8 mouse cellular contexts compared by ENCODE assay signal in the genomic region with DNA sequence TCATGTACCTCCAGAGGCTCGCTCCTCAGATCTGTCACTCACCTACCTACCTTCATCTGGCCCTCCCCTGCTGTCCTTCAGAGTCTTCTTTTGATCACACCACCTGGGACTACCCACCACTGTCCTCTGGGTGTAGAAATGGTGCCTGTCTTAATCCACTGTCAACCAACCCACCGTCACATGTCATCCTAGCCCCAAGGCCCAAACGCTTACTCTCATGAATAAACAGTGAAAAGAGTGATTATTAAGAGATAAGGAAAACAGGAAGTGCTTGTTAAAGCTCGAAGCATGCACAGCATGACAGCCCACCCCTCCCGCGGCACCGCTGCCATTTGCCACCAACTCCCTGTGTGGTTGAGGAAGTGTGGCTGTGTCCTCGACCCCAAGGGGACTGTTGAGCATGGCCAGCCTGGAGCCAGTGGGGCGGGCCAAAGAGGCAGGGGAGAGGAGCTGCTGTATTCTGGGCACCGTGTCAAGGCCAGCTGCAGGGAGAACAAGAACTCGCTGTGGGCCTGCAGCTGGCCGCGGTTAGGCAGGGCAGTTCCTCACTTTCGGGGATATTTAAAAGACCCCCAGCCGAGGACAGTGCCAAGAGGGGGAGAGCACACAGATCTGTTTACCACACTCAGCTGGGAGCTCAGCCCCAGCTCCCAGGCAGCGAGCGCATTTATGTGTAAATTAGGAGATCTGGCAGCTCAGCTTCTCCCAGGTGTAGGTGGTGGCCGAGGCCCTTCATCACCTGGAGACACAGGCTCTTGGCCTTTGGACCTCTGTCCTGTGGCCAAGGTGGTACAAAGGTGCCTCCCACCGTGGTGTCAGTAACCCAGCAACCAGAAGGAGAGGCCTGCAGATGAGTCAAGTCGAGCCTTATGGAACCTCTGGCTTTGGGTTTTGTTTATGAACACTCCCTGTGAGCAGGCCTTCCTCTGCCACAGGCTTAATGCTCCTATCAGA.
A peak's percentile ranks its signal among the peaks of the same experiment; 100 is the strongest.
DNase-seq lines count a peak whose midpoint lies in the region; ATAC-seq and TF ChIP-seq lines count a peak whose summit lies in the region.

No protein-coding gene starts in this region.

- no peaks in the 10 kb centered on the region for H3K9me3 ChIP-seq in forebrain, embryonic 12.5 days
- H3K9me3 ChIP-seq in heart, embryonic 13.5 days = no peaks in the 10 kb centered on the region
- H3K9me3 ChIP-seq in kidney, embryonic 14.5 days (ENCODE audit: control insufficient read depth, low read length) = no peaks in the 10 kb centered on the region
- H3K9me3 ChIP-seq in limb, embryonic 14.5 days (ENCODE audit: control insufficient read depth, low read length) = no peaks in the 10 kb centered on the region
- H3K9me3 ChIP-seq in neural tube, embryonic 12.5 days = no peaks in the 10 kb centered on the region

- H3K36me3 ChIP-seq in forebrain, embryonic 12.5 days (replicated peaks) = no peaks in the 10 kb centered on the region
- no peaks in the 10 kb centered on the region for H3K36me3 ChIP-seq in heart, embryonic 13.5 days
- no peaks in the 10 kb centered on the region for H3K36me3 ChIP-seq in kidney, embryonic 14.5 days (ENCODE audit: control insufficient read depth, insufficient read depth, low read length)
- no peaks in the 10 kb centered on the region for H3K36me3 ChIP-seq in limb, embryonic 14.5 days (ENCODE audit: control insufficient read depth, insufficient read depth, low read length)
- no peaks in the 10 kb centered on the region for H3K36me3 ChIP-seq in neural tube, embryonic 12.5 days

- WGBS in lung, adult 2 months = 18% methylated on average over 20 of the region's 20 CpGs
- 15% methylated on average over 20 of the region's 20 CpGs for WGBS in forebrain, embryonic 12.5 days
- WGBS in heart, embryonic 13.5 days = 18% methylated on average over 20 of the region's 20 CpGs
- 16% methylated on average over 20 of the region's 20 CpGs for WGBS in kidney, embryonic 14.5 days
- 16% methylated on average over 20 of the region's 20 CpGs for WGBS in limb, embryonic 14.5 days
- WGBS in neural tube, embryonic 12.5 days = 18% methylated on average over 20 of the region's 20 CpGs

- no peak overlapping the region for H3K4me3 ChIP-seq in lung, adult 2 months (replicated peaks; ENCODE audit: extremely low read depth, low read depth, low read length)
- H3K4me3 ChIP-seq in forebrain, embryonic 12.5 days (replicated peaks) = no peak overlapping the region
- H3K4me3 ChIP-seq in heart, embryonic 13.5 days = no peak overlapping the region
- H3K4me3 ChIP-seq in kidney, embryonic 14.5 days (ENCODE audit: low read length) = no peak overlapping the region
- no peak overlapping the region for H3K4me3 ChIP-seq in limb, embryonic 14.5 days (replicated peaks; ENCODE audit: low read length)
- H3K4me3 ChIP-seq in neural tube, embryonic 12.5 days = no peak overlapping the region

- TF ChIP-seq POLR2A in lung, adult 2 months (IDR thresholded peaks at IDR 0.05; ENCODE audit: borderline replicate concordance, extremely low read depth, low read depth, low read length) = no peak
- no peak for TF ChIP-seq POLR2A in limb, embryonic 14.5 days (IDR thresholded peaks at IDR 0.05; ENCODE audit: borderline replicate concordance, extremely low read depth, insufficient read depth, insufficient read length)

- H3K27me3 ChIP-seq in forebrain, embryonic 12.5 days = 0 out of 2 replicates have a peak, but pooled peaks cover 3% of the 10 kb centered on the region
- no peaks in the 10 kb centered on the region for H3K27me3 ChIP-seq in heart, embryonic 13.5 days (replicated peaks)
- H3K27me3 ChIP-seq in kidney, embryonic 14.5 days (ENCODE audit: control insufficient read depth, insufficient read depth, low read length) = no peaks in the 10 kb centered on the region
- no peaks in the 10 kb centered on the region for H3K27me3 ChIP-seq in limb, embryonic 14.5 days (ENCODE audit: control insufficient read depth, insufficient read depth, low read length)
- 0 out of 2 replicates have a peak, but pooled peaks cover 2% of the 10 kb centered on the region for H3K27me3 ChIP-seq in neural tube, embryonic 12.5 days (replicated peaks)

- H3K4me2 ChIP-seq in forebrain, embryonic 12.5 days = peak overlapping the region; percentile 10
- H3K4me2 ChIP-seq in heart, embryonic 13.5 days = 0 out of 2 replicates have a peak overlapping the region, but pooled peaks have one; percentile 19
- H3K4me2 ChIP-seq in kidney, embryonic 14.5 days (replicated peaks; ENCODE audit: low read depth, low read length) = no peak overlapping the region
- 0 out of 2 replicates have a peak overlapping the region, but pooled peaks have one; percentile 13 for H3K4me2 ChIP-seq in limb, embryonic 14.5 days (replicated peaks; ENCODE audit: low read depth, low read length, severe bottlenecking)
- H3K4me2 ChIP-seq in neural tube, embryonic 12.5 days (replicated peaks) = peak overlapping the region; percentile 10; the same call in 1 of the 2 replicates

- peaks cover 6% of the 10 kb centered on the region; the same call in 1 of the 2 replicates for H3K4me1 ChIP-seq in lung, adult 2 months (ENCODE audit: control insufficient read depth, insufficient read depth, low read length)
- H3K4me1 ChIP-seq in forebrain, embryonic 12.5 days = peaks cover 10% of the 10 kb centered on the region
- H3K4me1 ChIP-seq in heart, embryonic 13.5 days = peaks cover 16% of the 10 kb centered on the region
- H3K4me1 ChIP-seq in kidney, embryonic 14.5 days (ENCODE audit: control insufficient read depth, insufficient read depth, low read length) = peaks cover 17% of the 10 kb centered on the region
- peaks cover 27% of the 10 kb centered on the region for H3K4me1 ChIP-seq in limb, embryonic 14.5 days (ENCODE audit: control insufficient read depth, insufficient read depth, low read length)
- peaks cover 9% of the 10 kb centered on the region for H3K4me1 ChIP-seq in neural tube, embryonic 12.5 days

- no peak for TF ChIP-seq CTCF in lung, adult 2 months (IDR thresholded peaks at IDR 0.05; ENCODE audit: insufficient read depth, low read length)

- no peak overlapping the region for H3K27ac ChIP-seq in forebrain, embryonic 12.5 days
- H3K27ac ChIP-seq in heart, embryonic 13.5 days (replicated peaks) = peak overlapping the region; percentile 55
- no peak overlapping the region for H3K27ac ChIP-seq in kidney, embryonic 14.5 days (ENCODE audit: low read depth, low read length)
- 0 out of 2 replicates have a peak overlapping the region, but pooled peaks have one; percentile 14 for H3K27ac ChIP-seq in limb, embryonic 14.5 days (replicated peaks; ENCODE audit: low read depth, low read length)
- no peak overlapping the region for H3K27ac ChIP-seq in neural tube, embryonic 12.5 days

- ATAC-seq in forebrain, embryonic 12.5 days (ENCODE audit: low FRiP score) = no peak
- peak; percentile 59; the same call in 1 of the 2 replicates for ATAC-seq in heart, embryonic 13.5 days (ENCODE audit: extremely low read depth, insufficient number of reproducible peaks, low FRiP score, low TSS enrichment)
- peak; percentile 62 for ATAC-seq in kidney, embryonic 14.5 days (ENCODE audit: low FRiP score, low TSS enrichment)
- ATAC-seq in limb, embryonic 14.5 days (ENCODE audit: low FRiP score, low read depth) = peak; percentile 86
- peak; percentile 73 for ATAC-seq in neural tube, embryonic 12.5 days (ENCODE audit: low FRiP score, low read depth)

- DNase-seq in lung, adult 18-20 months = peak; percentile 51 to 63
- no peak for DNase-seq in lung, adult 2 months
- peak; percentile 73 for DNase-seq in limb, embryonic 14.5 days (ENCODE audit: low spot score)
- DNase-seq in testis, postnatal 14 days (ENCODE audit: low spot score) = peak; percentile 76

- no peak overlapping the region for H3K9ac ChIP-seq in forebrain, embryonic 12.5 days
- H3K9ac ChIP-seq in heart, embryonic 13.5 days = 0 out of 2 replicates have a peak overlapping the region, but pooled peaks have one; percentile 29
- H3K9ac ChIP-seq in kidney, embryonic 14.5 days (ENCODE audit: low read depth, low read length) = peak overlapping the region; percentile 12; the same call in 1 of the 2 replicates
- H3K9ac ChIP-seq in limb, embryonic 14.5 days (ENCODE audit: low read depth, low read length, severe bottlenecking) = no peak overlapping the region
- H3K9ac ChIP-seq in neural tube, embryonic 12.5 days = no peak overlapping the region

Comparison
In these comparisons a context has a peak if more than half of its experiments do, and no peak if none do; other contexts are left out.
1. H3K27ac ChIP-seq: peak in heart, embryonic 13.5 days (single experiment) and limb, embryonic 14.5 days (single experiment); none in forebrain, embryonic 12.5 days (single experiment), kidney, embryonic 14.5 days (single experiment) and neural tube, embryonic 12.5 days (single experiment).
2. H3K9ac ChIP-seq: peak in heart, embryonic 13.5 days (single experiment) and kidney, embryonic 14.5 days (single experiment); none in forebrain, embryonic 12.5 days (single experiment), limb, embryonic 14.5 days (single experiment) and neural tube, embryonic 12.5 days (single experiment).